Mouse (Mus musculus) urinary bladder, postnatal 10 days (tissue): Measurements from ENCODE around the gene Ccdc157.

Experiments
- DNase-seq: peaks from one replicate; pipeline ENCODE4 v3.0.0; 2022; ENCODE audit warnings: low spot score

Gene Ccdc157

DNA sequence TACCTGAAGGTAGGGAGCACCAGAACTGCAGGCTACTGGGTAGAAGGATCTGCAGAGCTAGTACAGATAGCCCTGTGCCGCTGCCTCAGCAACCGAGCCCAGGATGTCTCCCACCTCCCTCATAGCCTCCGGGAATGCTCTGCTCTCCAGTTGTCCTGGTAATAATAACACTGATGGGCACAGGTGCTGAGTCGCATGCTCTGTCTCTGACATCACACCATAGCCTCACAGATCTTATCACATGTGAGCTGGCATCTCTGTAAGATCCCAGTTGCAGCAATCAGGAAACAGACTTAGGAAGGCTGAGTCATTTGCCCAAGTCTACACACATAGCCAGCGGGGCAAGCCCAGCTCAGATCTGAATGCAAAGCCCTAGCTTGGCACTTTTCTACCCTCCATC, 58.2 kb downstream of the Ccdc157 start:
- DNase-seq = no peak

DNA sequence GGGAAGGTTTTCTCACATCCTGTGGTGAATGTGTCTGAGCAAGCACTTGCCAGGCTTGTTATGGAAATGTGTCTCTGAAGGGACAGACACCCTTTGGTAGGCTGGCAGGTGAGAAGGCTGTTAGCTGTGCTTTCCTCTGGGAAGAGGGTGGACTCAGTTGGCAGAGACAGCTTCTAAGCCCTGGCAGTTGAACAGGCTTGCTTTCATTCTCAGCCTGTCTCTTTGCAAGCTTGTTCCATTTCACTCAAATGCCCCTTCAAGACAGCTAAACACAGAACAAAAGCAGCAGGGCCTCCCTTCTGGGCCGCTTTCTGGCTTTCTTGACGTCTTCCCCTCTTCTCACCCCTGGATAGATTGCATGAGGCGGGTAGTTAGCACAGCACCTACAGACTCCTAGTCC, 60.6 kb downstream of the Ccdc157 start:
- DNase-seq = no peak

DNA sequence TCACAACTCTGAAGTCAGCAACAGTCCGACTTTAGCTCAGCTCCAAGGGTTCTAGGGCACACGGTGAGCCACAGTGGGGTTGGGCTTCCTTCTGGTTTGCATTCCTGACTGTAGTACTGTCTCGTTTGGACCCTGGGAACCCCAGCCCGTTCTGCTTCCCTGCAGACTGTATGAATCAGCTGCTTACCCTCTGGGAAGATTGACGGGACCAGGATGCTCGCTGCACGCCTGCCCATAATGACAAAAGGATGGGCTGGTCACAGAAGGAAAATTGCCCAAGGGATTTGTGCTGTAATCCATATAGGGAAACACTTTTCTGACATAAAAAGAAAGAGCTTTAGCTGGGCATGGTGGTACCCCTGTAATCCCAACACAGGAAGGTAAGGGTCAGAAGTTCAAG, 61.3 kb downstream of the Ccdc157 start:
- no peak for DNase-seq

DNA sequence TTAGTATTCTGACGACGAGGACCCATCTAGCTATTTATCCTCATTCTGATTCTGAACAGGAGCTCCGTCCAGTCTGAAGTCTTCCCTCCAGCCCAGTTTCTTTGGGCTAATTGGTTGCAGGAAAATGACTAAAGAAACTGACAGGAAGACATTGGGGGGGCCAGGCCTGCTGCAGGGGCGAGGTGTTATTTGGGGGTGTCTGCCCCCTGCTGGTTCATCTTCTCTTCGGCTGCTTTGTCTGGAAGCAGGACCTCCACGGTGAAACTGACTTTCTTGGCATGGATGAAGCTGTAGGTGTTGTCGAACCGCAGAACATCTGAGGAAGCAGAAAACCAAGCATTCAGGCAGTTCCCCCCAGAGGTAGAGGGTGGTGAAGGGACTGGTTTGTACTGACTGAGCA, 62.0 kb downstream of the Ccdc157 start:
- DNase-seq = no peak

DNA sequence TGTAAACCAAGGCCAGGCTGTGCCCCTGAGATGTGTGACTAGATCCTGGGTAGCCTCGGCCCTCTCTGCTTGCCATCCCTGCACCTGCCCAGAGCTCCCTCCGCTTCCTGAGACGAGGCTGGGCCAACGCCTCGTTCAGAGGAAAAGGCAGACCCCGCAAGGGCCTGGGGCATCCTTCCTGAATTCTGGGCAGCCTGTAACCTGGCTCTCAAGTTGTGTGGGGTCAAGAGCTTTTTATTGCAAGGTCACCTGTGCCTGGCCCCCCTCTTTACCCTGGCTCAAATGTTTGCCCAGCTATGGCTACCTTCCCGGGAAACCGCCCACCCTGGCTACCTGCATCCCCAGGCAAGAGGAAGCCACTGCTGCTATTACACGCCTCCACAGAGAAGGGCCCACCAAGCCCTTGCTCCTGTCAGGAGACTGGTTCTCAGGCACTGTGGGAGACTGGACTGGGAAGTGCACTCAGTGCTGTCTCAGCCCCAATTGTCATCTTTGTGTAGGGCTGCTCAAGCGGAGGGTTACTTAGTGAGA, 62.9 kb downstream of the Ccdc157 start:
- no peak for DNase-seq

DNA sequence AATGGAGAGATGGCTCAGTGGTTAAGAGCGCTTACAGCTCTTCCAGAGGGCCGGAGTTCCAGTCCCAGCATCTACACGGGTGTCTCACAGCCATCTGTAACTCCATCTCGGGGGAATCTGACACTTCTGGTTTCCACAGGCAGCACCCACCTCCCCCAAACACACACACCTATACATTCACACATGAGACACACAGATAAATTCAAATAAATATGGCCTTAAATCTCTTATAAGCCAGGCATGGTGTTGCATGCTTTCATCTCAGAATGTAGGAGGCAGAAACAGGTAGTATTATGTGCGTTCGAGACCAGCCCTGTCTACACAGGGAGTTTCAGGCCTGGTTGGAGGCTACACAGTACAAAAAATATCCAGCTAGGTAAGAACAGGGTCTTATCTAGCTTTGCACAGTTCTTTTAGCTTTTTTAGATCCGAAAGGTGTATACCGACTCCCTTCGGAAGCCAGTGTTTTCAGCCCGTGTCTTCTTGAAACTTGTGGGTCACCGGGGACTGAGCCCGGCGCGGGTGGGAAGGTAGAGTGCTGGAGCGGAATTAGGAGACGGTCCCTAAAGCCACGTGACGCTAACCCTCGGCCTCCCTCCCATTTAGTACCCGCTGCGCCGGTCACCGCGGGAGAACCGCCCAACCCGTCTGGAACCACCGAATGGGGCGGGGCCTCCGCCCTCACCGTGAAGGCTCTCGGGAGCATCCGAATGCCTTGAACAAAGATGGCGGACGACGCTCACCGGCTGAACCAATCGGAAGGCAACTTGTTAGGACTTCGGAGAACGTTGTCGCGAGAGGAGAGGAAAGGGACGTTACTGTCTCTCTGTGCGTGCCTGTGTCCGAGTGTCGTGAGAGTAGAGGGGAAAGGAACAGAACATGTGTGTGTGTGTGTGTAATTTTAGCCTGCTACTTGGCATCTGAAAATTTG, 63.8 kb downstream of the Ccdc157 start:
- peak; percentile 87 for DNase-seq

DNA sequence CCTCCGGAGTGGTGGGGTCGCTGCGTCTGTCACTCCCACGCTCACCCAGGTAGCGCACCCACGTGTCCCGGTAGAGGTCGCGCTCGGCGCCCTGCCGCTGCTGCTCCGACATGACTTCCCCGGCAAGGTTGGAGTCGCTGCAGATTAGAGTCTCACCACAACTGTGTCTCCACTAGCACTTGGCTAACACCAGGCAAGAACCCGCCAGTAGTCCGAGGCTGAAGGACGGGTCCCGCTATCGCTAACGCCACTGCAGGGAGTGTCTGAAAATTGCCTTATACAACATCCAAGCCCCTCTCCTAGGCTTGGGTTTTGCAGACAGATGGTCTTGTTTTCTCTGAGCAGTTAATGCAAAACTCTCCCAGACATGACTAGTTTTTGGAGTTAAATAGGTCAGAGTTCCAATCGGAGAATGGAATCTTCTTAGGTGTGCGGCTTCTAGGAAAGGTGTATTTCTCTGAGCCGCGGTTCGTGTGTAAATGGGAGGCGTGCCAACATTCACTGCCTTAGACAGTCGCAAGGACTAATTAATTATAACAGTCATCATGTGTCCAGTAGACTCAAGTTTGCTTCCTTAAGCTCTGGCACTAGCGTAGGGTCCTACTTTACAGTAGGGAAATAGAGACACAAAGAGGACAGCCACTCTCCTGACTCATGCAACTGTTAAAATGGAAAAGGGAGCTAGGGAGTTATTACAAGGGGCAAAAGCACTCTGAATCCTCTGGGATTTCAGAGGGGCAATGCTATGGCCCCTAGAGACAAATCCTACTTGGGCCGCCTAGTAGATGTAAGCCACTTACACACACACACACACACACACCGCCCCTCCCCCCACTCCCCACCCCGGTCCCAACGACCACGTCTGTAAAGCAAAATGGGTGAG, 64.7 kb downstream of the Ccdc157 start, which contains the start of gene Mtfp1:
Gene Mtfp1, minus strand, starts transcription at position 275 of the 883 bp plus-strand sequence.
- DNase-seq = no peak

DNA sequence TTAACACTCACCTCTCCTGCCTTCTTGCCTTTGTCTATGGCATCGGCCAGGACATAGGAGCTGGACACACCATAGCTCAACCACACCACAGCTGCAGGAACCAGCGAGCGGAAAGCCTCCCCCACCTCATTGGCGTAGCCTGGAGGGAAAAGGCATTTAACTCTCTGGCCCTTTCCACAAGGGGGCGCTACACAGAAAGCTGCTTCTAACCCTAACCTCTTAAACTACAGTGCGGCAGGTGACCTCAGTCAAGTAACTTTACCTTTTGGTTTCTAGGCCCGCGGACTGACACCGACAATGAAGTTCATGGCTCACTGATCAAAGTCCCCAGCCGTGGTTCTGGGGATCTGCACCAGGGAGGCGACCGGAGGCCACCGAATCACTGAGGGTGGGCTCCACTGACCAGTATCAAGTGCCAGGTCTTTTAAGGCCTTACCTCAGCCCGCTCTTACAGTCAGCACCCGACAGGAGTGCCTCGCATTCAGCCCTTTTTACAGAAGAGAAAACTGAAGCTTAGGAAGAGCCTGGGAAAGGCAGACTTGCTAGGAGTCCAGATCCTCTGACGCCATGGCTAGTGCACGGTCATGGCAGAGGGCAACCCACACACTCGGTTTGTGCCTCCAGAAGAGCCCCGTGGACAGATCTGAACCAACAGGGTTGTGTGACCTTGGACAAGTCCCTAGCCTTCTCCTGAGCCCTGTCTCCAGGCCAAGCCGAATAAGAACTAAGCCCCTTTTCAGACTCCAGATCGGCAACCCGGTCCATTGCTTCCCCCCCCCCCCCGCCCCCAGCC, 65.5 kb downstream of the Ccdc157 start:
- no peak for DNase-seq

DNA sequence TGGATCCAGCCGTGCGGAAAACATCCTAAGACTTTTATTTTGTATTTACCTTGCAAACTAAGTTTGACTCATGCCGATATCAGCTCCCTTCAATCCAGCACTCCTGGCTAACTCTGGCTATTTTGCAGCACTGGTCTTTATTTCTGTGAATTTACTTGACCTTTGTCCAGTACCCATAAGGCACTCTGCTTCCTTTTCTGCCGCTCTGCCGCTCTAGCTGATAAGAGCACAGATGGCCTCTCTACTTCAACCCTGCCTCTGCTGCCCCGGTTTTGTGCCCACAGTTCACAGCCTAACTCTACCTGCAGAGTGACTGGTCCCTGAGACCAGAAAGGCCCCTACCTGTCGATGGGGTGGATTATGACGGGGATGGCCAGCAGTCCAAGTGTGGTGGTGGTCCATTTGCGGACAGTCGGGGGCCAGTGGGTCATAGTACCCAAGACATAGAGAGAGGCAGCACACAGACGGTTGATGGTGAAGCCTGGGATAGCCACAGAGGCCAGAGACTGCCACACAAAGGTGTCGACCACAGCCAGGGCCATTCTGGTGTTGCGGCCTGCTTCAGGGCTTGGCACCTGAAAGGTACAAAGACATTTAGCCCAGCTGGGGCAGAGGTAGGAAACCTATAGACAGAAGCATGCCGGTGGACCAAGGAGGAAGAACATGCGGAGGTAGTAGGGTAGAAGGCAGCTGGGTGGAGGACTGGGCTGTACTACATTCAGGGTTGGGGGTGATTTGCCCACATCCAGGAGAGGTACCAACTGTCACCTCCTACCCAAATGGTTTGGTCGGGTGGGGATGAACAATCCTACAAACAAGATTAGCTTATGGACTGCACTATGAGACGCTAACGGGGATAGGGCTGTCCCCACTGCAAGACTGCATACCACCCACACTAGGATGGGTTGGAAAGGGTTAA, 66.4 kb downstream of the Ccdc157 start:
- no peak for DNase-seq
